Mouse (Mus musculus) C2C12 (cell line): ENCODE measurements at regions not wholly inside any gene's neighbourhood (a gene's known extent, or its start where the extent isn't known, plus 50 kb on each side); places are given as distances from the start of the nearest gene placed in this dataset.

ENCODE experiments used
- CTCF ChIP-seq: IDR thresholded peaks from one replicate; pipeline ENCODE4 v1.5.1; 2011; ENCODE audit not compliant: control insufficient read depth, insufficient read depth, insufficient read length
- MAX ChIP-seq: IDR thresholded peaks from one replicate; pipeline ENCODE4 v1.6.1; 2011; ENCODE audit warnings: mild to moderate bottlenecking, control low read depth
- MYOD1 ChIP-seq: IDR thresholded peaks from one replicate; pipeline ENCODE4 v1.6.1; 2011; ENCODE audit warnings: low read depth; ENCODE audit not compliant: control insufficient read depth, insufficient read length
- MYOG ChIP-seq: IDR thresholded peaks from one replicate; pipeline ENCODE4 v1.6.1; 2011; ENCODE audit not compliant: control insufficient read depth, insufficient read length; ENCODE audit errors: extremely low read depth

GRCm38 (mm10) chr16:84592978-84593377 lies 78.1 kb downstream of the A730009L09Rik start:
- no peak for TF ChIP-seq MAX
- TF ChIP-seq CTCF, result no peak
- TF ChIP-seq MYOG, result no peak
- TF ChIP-seq MYOD1, result no peak
